Mouse (Mus musculus) ES-Bruce4 (cell line): Measurements from ENCODE around the gene Nt5e.

Experiments used
- EP300 ChIP-seq: IDR thresholded peaks from 2 replicates; pipeline ENCODE4 v1.6.1; 2011; ENCODE audit warnings: low read depth, low read length; ENCODE audit not compliant: insufficient read depth
- POLR2A ChIP-seq: IDR thresholded peaks from one replicate; pipeline ENCODE4 v1.8.1; 2011; ENCODE audit warnings: low read length; ENCODE audit not compliant: insufficient read depth

GRCm38 (mm10) chr9:88277588-88277987 is 49.4 kb upstream of the Nt5e start:
- no peak for TF ChIP-seq POLR2A
- TF ChIP-seq EP300, result no peak
